In the genomic region with DNA sequence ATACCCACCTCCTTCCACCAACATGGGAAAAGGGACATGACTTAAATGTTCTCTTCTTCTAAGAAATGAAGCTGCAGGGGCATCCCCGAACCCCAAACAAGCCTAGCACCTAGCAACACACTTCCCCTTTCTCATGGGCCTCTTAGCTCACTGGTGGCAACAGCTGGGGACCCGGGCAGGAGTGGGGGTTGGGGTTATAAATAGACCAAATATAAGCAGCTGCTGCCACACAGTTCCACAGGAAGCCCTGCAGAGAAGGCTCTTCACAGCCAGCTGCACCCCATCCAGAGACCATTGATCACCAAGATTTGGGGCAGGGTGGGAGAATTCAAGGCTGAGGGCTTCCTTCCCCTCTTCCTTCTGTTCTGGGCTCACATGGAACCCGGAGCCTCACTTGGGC, we compare ENCODE assay signal across 7 mouse cellular contexts. TPM values are rescaled to one million over a fixed set of nuclear protein-coding genes. Genes with fewer than 3 reads are reported as not detected.
DNase-seq lines count a peak whose midpoint lies in the region; ATAC-seq and TF ChIP-seq lines count a peak whose summit lies in the region.

No protein-coding gene starts in this region.

- no peaks in the 10 kb centered on the region; the same call in 1 of the 2 replicates for H3K27me3 ChIP-seq in heart, embryonic 16.5 days (ENCODE audit: control insufficient read depth, insufficient read depth, low read length)
- H3K27me3 ChIP-seq in liver, postnatal 0 days (ENCODE audit: insufficient read depth, low read length): 0 out of 2 replicates have a peak, but pooled peaks cover 9% of the 10 kb centered on the region
- peaks cover 5% of the 10 kb centered on the region; the same call in 1 of the 2 replicates for H3K27me3 ChIP-seq in small intestine, adult 2 months (ENCODE audit: control insufficient read depth, insufficient read depth, low read length)
- H3K27me3 ChIP-seq in forebrain, embryonic 13.5 days: peaks cover 35% of the 10 kb centered on the region

- H3K4me2 ChIP-seq in heart, embryonic 16.5 days (ENCODE audit: low read depth, low read length): peak overlapping the region; percentile 85
- H3K4me2 ChIP-seq in liver, postnatal 0 days (ENCODE audit: low read depth, low read length): peak overlapping the region; percentile 71
- no peak overlapping the region for H3K4me2 ChIP-seq in forebrain, embryonic 13.5 days

- TF ChIP-seq CTCF in liver, postnatal 0 days (IDR thresholded peaks at IDR 0.05; ENCODE audit: low read depth): no peak
- TF ChIP-seq CTCF in small intestine, adult 2 months (IDR thresholded peaks at IDR 0.05; ENCODE audit: extremely low read depth, insufficient read length, insufficient replicate concordance, low read depth, low read length): no peak

- peak; percentile 64 for DNase-seq in liver, postnatal 0 days

- WGBS in heart, embryonic 16.5 days: 29% methylated on average over 3 of the region's 3 CpGs
- WGBS in liver, postnatal 0 days (ENCODE audit: insufficient replicate concordance): 27% methylated on average over 3 of the region's 3 CpGs
- 32% methylated on average over 3 of the region's 3 CpGs for WGBS in small intestine, adult 2 months
- 56% methylated on average over 3 of the region's 3 CpGs for WGBS in forebrain, embryonic 13.5 days

- H3K36me3 ChIP-seq in heart, embryonic 16.5 days (ENCODE audit: control insufficient read depth, insufficient read depth): no peaks in the 10 kb centered on the region
- H3K36me3 ChIP-seq in liver, postnatal 0 days (replicated peaks; ENCODE audit: insufficient read depth, low read length): no peaks in the 10 kb centered on the region
- H3K36me3 ChIP-seq in small intestine, adult 2 months (ENCODE audit: control insufficient read depth, insufficient read depth, low read length): no peaks in the 10 kb centered on the region
- no peaks in the 10 kb centered on the region for H3K36me3 ChIP-seq in forebrain, embryonic 13.5 days (ENCODE audit: poor library complexity, severe bottlenecking)

- peak overlapping the region; percentile 95 for H3K27ac ChIP-seq in heart, embryonic 16.5 days (ENCODE audit: low read length)
- peak overlapping the region; percentile 77 for H3K27ac ChIP-seq in liver, postnatal 0 days (ENCODE audit: low read depth)
- peak overlapping the region; percentile 75 for H3K27ac ChIP-seq in small intestine, adult 2 months (ENCODE audit: insufficient read depth, low read depth, low read length)
- H3K27ac ChIP-seq in forebrain, embryonic 13.5 days: no peak overlapping the region

- no peak overlapping the region for H3K4me3 ChIP-seq in heart, embryonic 16.5 days (ENCODE audit: low read length)
- no peak overlapping the region for H3K4me3 ChIP-seq in liver, postnatal 0 days (ENCODE audit: low read depth, low read length)
- H3K4me3 ChIP-seq in small intestine, adult 2 months (ENCODE audit: low read depth, low read length): no peak overlapping the region
- H3K4me3 ChIP-seq in forebrain, embryonic 13.5 days: no peak overlapping the region

- 0 out of 2 replicates have a peak, but pooled peaks have one; percentile 17 for TF ChIP-seq POLR2A in small intestine, adult 2 months (IDR thresholded peaks at IDR 0.05; ENCODE audit: low read depth, low read length)

- H3K4me1 ChIP-seq in heart, embryonic 16.5 days (ENCODE audit: control insufficient read depth, insufficient read depth, low read length): peaks cover 21% of the 10 kb centered on the region
- H3K4me1 ChIP-seq in liver, postnatal 0 days (ENCODE audit: insufficient read depth): peaks cover 10% of the 10 kb centered on the region
- H3K4me1 ChIP-seq in small intestine, adult 2 months (ENCODE audit: control insufficient read depth, insufficient read depth, insufficient read length, low read length): peaks cover 10% of the 10 kb centered on the region
- H3K4me1 ChIP-seq in forebrain, embryonic 13.5 days: peaks cover 7% of the 10 kb centered on the region; the same call in 1 of the 2 replicates

- H3K9me3 ChIP-seq in heart, embryonic 16.5 days (replicated peaks; ENCODE audit: control insufficient read depth, low read length): no peaks in the 10 kb centered on the region
- H3K9me3 ChIP-seq in liver, postnatal 0 days (ENCODE audit: low read length): no peaks in the 10 kb centered on the region
- H3K9me3 ChIP-seq in forebrain, embryonic 13.5 days (replicated peaks): no peaks in the 10 kb centered on the region

- peak; percentile 92 for ATAC-seq in CD4-positive, CD25-positive, alpha-beta regulatory T cell, adult 4 months
- ATAC-seq in activated CD4-positive, CD25-positive, alpha-beta regulatory T cell, adult 4 months: peak; percentile 90
- ATAC-seq in heart, embryonic 16.5 days (replicated peaks; ENCODE audit: extremely low read depth, insufficient read depth, low FRiP score): peak; percentile 74
- peak; percentile 76 for ATAC-seq in liver, postnatal 0 days
- no peak for ATAC-seq in cerebellum, adult (ENCODE audit: insufficient number of reproducible peaks, low FRiP score, low TSS enrichment)
- no peak for ATAC-seq in forebrain, embryonic 13.5 days

- peak overlapping the region; percentile 54 for H3K9ac ChIP-seq in heart, embryonic 16.5 days (ENCODE audit: low read length)
- no peak overlapping the region for H3K9ac ChIP-seq in liver, postnatal 0 days (replicated peaks)
- no peak overlapping the region for H3K9ac ChIP-seq in forebrain, embryonic 13.5 days

- TF ChIP-seq EP300 in liver, postnatal 0 days (IDR thresholded peaks at IDR 0.05; ENCODE audit: low read depth): no peak

RNA-seq across cellular contexts. Expression of a gene that starts 7.6 kb away (rescaled TPM):
- polyA plus RNA-seq in CD4-positive, CD25-positive, alpha-beta regulatory T cell, adult 4 months (2017; shearing (Covaris generic)): 100 to 1,000 TPM; 199 to 267 TPM
- 100 to 1,000 TPM; 167 to 170 TPM for polyA plus RNA-seq in activated CD4-positive, CD25-positive, alpha-beta regulatory T cell, adult 4 months (2017; shearing (Covaris generic))
- polyA plus RNA-seq in heart, embryonic 16.5 days (2015; fragmentation: Nextera tagmentation; extraction: Ambion mirVana): 39.5 and 41.9 TPM in 2 replicates
- polyA plus RNA-seq in liver, postnatal 0 days (2015; fragmentation: Nextera tagmentation; extraction: Ambion mirVana): 14.5 and 15.7 TPM in 2 replicates
- 23.7 and 43.2 TPM in 2 replicates for polyA plus RNA-seq in small intestine, adult 2 months (2012; rRNA removed)
- polyA plus RNA-seq in forebrain, embryonic 13.5 days (2015; fragmentation: Nextera tagmentation; extraction: Ambion mirVana): 6.7 and 7.2 TPM in 2 replicates

RNA-seq across cellular contexts. Expression of a gene that starts 33.7 kb away (rescaled TPM):
- 100 to 1,000 TPM; 153 to 208 TPM for polyA plus RNA-seq in CD4-positive, CD25-positive, alpha-beta regulatory T cell, adult 4 months (2017; shearing (Covaris generic))
- polyA plus RNA-seq in activated CD4-positive, CD25-positive, alpha-beta regulatory T cell, adult 4 months (2017; shearing (Covaris generic)): 100 to 1,000 TPM; 164 to 195 TPM
- 141 and 147 TPM in 2 replicates for polyA plus RNA-seq in heart, embryonic 16.5 days (2015; fragmentation: Nextera tagmentation; extraction: Ambion mirVana)
- polyA plus RNA-seq in liver, postnatal 0 days (2015; fragmentation: Nextera tagmentation; extraction: Ambion mirVana): 68.5 and 80.9 TPM in 2 replicates
- polyA plus RNA-seq in small intestine, adult 2 months (2012; rRNA removed): 26.5 and 39.2 TPM in 2 replicates
- 183 and 200 TPM in 2 replicates for polyA plus RNA-seq in forebrain, embryonic 13.5 days (2015; fragmentation: Nextera tagmentation; extraction: Ambion mirVana)

RNA-seq across cellular contexts. Expression of a gene that starts 49.7 kb away (rescaled TPM):
- 10 to 100 TPM; 21.0 to 25.9 TPM for polyA plus RNA-seq in CD4-positive, CD25-positive, alpha-beta regulatory T cell, adult 4 months (2017; shearing (Covaris generic))
- 10 to 100 TPM; 13.7 to 26.9 TPM for polyA plus RNA-seq in activated CD4-positive, CD25-positive, alpha-beta regulatory T cell, adult 4 months (2017; shearing (Covaris generic))
- 17.5 and 20.2 TPM in 2 replicates for polyA plus RNA-seq in heart, embryonic 16.5 days (2015; fragmentation: Nextera tagmentation; extraction: Ambion mirVana)
- polyA plus RNA-seq in liver, postnatal 0 days (2015; fragmentation: Nextera tagmentation; extraction: Ambion mirVana): 8.5 TPM in 2 replicates
- polyA plus RNA-seq in small intestine, adult 2 months (2012; rRNA removed): 59.5 and 117 TPM in 2 replicates
- polyA plus RNA-seq in forebrain, embryonic 13.5 days (2015; fragmentation: Nextera tagmentation; extraction: Ambion mirVana): 25.6 and 26.7 TPM in 2 replicates

Comparison
In these comparisons a context has a peak if more than half of its experiments do, and no peak if none do; other contexts are left out.
1. ATAC-seq: peak in CD4-positive, CD25-positive, alpha-beta regulatory T cell, adult 4 months (single experiment), activated CD4-positive, CD25-positive, alpha-beta regulatory T cell, adult 4 months (single experiment), heart, embryonic 16.5 days (single experiment) and liver, postnatal 0 days (single experiment); none in cerebellum, adult (single experiment) and forebrain, embryonic 13.5 days (single experiment).